Mouse (Mus musculus) cerebellum, postnatal 4 days (tissue): ENCODE measurements around the gene Podxl2.

Source experiments
- DNase-seq, 2 experiments: peaks; one replicate each; pipeline ENCODE4 v3.0.0; 2022; ENCODE audit warnings: low spot score in 2 of 2, mixed read lengths in 1 of 2

The Podxl2 gene

GRCm38 (mm10) chr6:88874868-88875508 is at the start of gene Podxl2:
TSS of gene Podxl2 (minus strand) at chr6:88875044.
- DNase-seq, result peak; percentile 70 to 92

- no peak for DNase-seq
Observed at GRCm38 (mm10) chr6:88918802-88919201, 44.0 kb upstream of the Podxl2 start.

- peak in 1 of 2 experiments; percentile 52 for DNase-seq
Observed at GRCm38 (mm10) chr6:88916153-88916552, 41.3 kb upstream of the Podxl2 start.

GRCm38 (mm10) chr6:88915510-88915909 is 40.7 kb upstream of the Podxl2 start:
- peak in 1 of 2 experiments; percentile 50 for DNase-seq

GRCm38 (mm10) chr6:88914799-88915198 is 40.0 kb upstream of the Podxl2 start:
- DNase-seq, result no peak

GRCm38 (mm10) chr6:88913440-88913839 is 38.6 kb upstream of the Podxl2 start:
- DNase-seq, result no peak

- no peak for DNase-seq
Observed at GRCm38 (mm10) chr6:88913022-88913421, 38.2 kb upstream of the Podxl2 start.

GRCm38 (mm10) chr6:88909151-88909550 is 34.3 kb upstream of the Podxl2 start:
- DNase-seq, result no peak

- DNase-seq, result peak in 1 of 2 experiments; percentile 54
Observed at GRCm38 (mm10) chr6:88906369-88907108, 31.7 kb upstream of the Podxl2 start.

- no peak for DNase-seq
Observed at GRCm38 (mm10) chr6:88905042-88905441, 30.2 kb upstream of the Podxl2 start.

GRCm38 (mm10) chr6:88904456-88904974 is 29.7 kb upstream of the Podxl2 start:
- DNase-seq, result no peak

GRCm38 (mm10) chr6:88903708-88904107 is 28.9 kb upstream of the Podxl2 start:
- no peak for DNase-seq

- peak; percentile 82 to 90 for DNase-seq
Observed at GRCm38 (mm10) chr6:88901947-88902820, 27.3 kb upstream of the Podxl2 start, which contains the start of gene Tpra1. TSS of gene Tpra1 (plus strand) at chr6:88902251.

GRCm38 (mm10) chr6:88901471-88901870 is 26.6 kb upstream of the Podxl2 start:
- no peak for DNase-seq

GRCm38 (mm10) chr6:88899628-88900027 is 24.8 kb upstream of the Podxl2 start:
- no peak for DNase-seq

GRCm38 (mm10) chr6:88899086-88899485 is 24.2 kb upstream of the Podxl2 start:
- no peak for DNase-seq

GRCm38 (mm10) chr6:88898534-88899048 is 23.7 kb upstream of the Podxl2 start, which contains the start of gene Mcm2:
TSS of gene Mcm2 (minus strand) at chr6:88898780.
- DNase-seq, result peak; percentile 79 to 93

- DNase-seq, result no peak
Observed at GRCm38 (mm10) chr6:88897246-88897645, 22.4 kb upstream of the Podxl2 start.

- no peak for DNase-seq
Observed at GRCm38 (mm10) chr6:88895943-88896342, 21.1 kb upstream of the Podxl2 start.

- DNase-seq, result peak; percentile 47 to 72
Observed at GRCm38 (mm10) chr6:88893559-88893958, 18.7 kb upstream of the Podxl2 start.

- DNase-seq, result no peak
Observed at GRCm38 (mm10) chr6:88890832-88891231, 16.0 kb upstream of the Podxl2 start.
